Mouse (Mus musculus) kidney, adult 2 months (tissue): ENCODE data around the gene Ppp1r27. TPM values are rescaled to one million over a fixed set of nuclear protein-coding genes. Genes with fewer than 3 reads are reported as not detected.

Experiments used
- DNase-seq: peaks from one replicate; pipeline ENCODE4 v3.0.0; 2021
- H3K27ac ChIP-seq: fragments of 200-500 bp; 2 replicates; pipeline ENCODE4 v1.5.1; 2012; ENCODE audit warnings: low read depth, low read length, control low read depth, inconsistent platforms; ENCODE audit not compliant: insufficient read depth
- H3K27me3 ChIP-seq: fragments of 200-500 bp; replicated peaks from 2 replicates; pipeline ENCODE4 v1.6.1; 2012; ENCODE audit warnings: mild to moderate bottlenecking, moderate library complexity, low read length, inconsistent platforms; ENCODE audit not compliant: control insufficient read depth, insufficient read depth
- H3K36me3 ChIP-seq: fragments of 200-500 bp; 2 replicates; pipeline ENCODE4 v1.6.1; 2012; ENCODE audit warnings: mild to moderate bottlenecking, moderate library complexity, low read length, inconsistent platforms; ENCODE audit not compliant: control insufficient read depth, insufficient read depth
- H3K4me1 ChIP-seq: fragments of 200-500 bp; 2 replicates; pipeline ENCODE4 v1.6.1; 2011; ENCODE audit warnings: low read length; ENCODE audit not compliant: control insufficient read depth, insufficient read depth
- H3K4me3 ChIP-seq: fragments of 200-500 bp; 2 replicates; pipeline ENCODE4 v1.5.1; 2011; ENCODE audit warnings: mild to moderate bottlenecking, low read depth, low read length, control low read depth; ENCODE audit not compliant: insufficient read depth
- CTCF ChIP-seq: fragments of 200-500 bp; conservative IDR thresholded peaks from 2 replicates; pipeline ENCODE4 v1.5.1; 2011; ENCODE audit warnings: low read depth, mild to moderate bottlenecking, control low read depth, low read length, moderate library complexity, mixed read lengths; ENCODE audit not compliant: insufficient read depth, insufficient read length
- POLR2A ChIP-seq: fragments of 200-500 bp; IDR thresholded peaks from one replicate; pipeline ENCODE4 v1.6.1; 2011; ENCODE audit warnings: low read depth, low read length, control low read depth
- WGBS: fragments of 180-500 bp; shearing (Covaris S2); methylation state at CpG from one replicate; pipeline ENCODE4 v1.1.7; 2018; 5-methylcytosine and 5-hydroxymethylcytosine counted together
- polyA plus RNA-seq: library from polyadenylated mRNA; depleted of rRNA; stranded (reverse); fragments of >200 nt; gene quantifications from 2 replicates; pipeline ENCODE4 v1.2.3, GENCODE M21; 2012

The Ppp1r27 gene
- polyA plus RNA-seq, 1 experiment = 9.5 TPM

DNA sequence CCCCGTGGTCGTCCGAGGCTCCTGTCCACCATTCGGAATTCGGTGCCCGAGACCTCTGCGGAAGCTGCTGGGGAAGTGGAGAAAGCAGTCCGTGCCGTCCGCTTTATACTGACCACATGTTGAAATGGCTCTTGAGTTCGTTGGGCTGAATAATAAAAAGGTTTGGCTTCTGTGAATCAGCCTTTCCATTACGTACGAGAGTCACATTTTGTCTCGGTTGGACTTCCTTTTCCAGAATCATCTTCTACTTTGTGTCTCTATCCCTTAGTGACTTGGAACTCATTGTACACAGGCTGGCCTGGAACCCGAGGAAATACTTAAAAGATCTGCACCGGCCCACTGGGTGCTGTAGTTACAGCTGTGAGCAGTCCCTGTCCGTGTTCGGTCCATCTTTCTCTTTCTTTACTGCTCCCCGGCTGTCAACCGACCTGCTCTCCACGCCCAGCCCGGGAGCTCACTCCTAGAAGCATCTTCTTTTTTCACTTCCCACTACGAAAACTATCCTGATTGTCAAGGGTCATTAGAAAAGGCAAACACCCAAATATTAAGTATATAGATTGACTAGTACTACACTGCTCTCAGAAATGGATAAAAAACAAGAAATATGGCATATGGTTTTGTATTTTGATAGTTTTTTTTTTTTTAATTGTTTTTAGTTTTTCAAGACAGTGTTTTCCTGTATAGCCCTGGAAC, 22.8 kb upstream of the Ppp1r27 start:
- TF ChIP-seq CTCF = no peak
- TF ChIP-seq POLR2A = no peak
- H3K27me3 ChIP-seq = no peaks in the 10 kb centered on the region
- peaks cover 27% of the 10 kb centered on the region for H3K4me1 ChIP-seq
- H3K36me3 ChIP-seq = peaks cover 2% of the 10 kb centered on the region
- peak overlapping the region; percentile 80 for H3K27ac ChIP-seq
- WGBS = under 1% methylated on average over 23 of the region's 23 CpGs
- DNase-seq = no peak
- H3K4me3 ChIP-seq = peak overlapping the region; percentile 77

DNA sequence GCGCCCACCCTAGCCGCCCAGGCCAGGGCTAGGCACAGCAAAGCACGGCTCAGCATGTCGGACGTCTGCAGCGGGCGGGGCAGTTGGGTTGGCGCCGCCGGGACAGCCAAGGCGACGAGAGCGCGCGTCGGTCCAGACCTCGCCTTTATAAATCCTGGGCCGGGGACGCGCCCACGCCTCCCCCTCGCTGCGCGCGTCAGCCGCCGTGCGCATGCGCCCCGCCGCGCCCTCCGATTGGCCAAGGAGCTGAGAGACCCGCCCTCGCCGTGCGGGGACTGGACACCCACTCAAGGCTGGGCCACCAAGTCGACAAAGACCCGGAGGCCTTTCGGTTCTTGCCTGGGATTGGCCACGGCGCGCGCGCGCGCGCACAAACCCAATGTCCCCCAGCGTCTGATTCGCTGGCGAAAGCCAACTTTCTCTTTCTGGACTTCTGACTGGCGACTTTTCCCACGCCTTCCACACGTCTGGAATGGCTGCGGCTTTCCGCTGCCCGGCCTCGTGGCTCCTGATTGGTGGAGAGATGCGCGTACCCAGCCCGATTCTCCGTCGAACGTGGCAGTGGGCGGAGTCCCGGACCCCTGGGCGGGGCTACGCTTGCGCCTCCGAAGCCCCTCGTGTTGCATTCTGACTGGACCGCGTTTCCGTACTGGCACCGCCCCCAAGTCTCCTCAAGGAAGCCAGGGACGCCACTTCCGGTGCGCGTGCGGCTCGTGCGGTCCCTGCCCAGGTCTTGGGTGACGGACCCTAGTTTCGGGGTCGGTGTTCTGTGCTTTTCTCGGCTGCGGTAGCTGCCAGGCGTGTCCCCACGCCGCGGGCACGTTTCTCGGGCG, 22.0 kb upstream of the Ppp1r27 start, which contains the start of gene P4hb:
Gene P4hb, minus strand, starts transcription at position 502 of the 833 bp plus-strand sequence.
- under 1% methylated on average over 94 of the region's 94 CpGs for WGBS
- Histone ChIP-seq H3K27me3 (no peaks in the 10 kb centered on the region), H3K27ac (peak within 1 kb of the TSS; percentile 81), H3K4me3 (peak within 1 kb of the TSS; percentile 85), H3K36me3 (peaks cover 3% of the 10 kb centered on the region; the same call in 1 of the 2 replicates), H3K4me1 (peaks cover 21% of the 10 kb centered on the region; the same call in 1 of the 2 replicates)
- peak; percentile 100 for DNase-seq
- TF ChIP-seq POLR2A (peak; percentile 96), CTCF (0 out of 2 replicates have a peak, but pooled peaks have one; percentile 7)

DNA sequence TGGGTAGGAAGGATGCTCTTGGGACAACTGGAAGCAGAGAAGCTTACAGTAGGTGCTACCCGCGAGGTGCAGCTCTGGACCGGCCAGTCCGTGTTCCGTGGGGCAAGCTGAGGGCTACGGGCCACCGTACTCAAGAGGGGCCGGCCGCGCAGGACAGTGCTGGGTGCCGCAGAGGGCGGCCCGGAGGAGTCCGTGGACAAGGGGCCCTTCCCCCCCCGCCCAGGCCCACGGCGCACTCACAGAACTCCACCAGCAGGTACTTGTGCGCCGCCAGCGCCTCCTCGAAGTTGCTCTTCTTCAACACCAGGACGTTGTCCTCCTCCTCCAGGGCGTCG, 21.5 kb upstream of the Ppp1r27 start:
- no peak for DNase-seq
- under 1% methylated on average over 24 of the region's 24 CpGs for WGBS
- peak overlapping the region; percentile 85 for H3K4me3 ChIP-seq
- H3K27me3 ChIP-seq = no peaks in the 10 kb centered on the region
- peaks cover 3% of the 10 kb centered on the region for H3K36me3 ChIP-seq
- H3K27ac ChIP-seq = peak overlapping the region; percentile 81
- H3K4me1 ChIP-seq = peaks cover 16% of the 10 kb centered on the region; the same call in 1 of the 2 replicates
- TF ChIP-seq POLR2A (no peak), CTCF (no peak)

DNA sequence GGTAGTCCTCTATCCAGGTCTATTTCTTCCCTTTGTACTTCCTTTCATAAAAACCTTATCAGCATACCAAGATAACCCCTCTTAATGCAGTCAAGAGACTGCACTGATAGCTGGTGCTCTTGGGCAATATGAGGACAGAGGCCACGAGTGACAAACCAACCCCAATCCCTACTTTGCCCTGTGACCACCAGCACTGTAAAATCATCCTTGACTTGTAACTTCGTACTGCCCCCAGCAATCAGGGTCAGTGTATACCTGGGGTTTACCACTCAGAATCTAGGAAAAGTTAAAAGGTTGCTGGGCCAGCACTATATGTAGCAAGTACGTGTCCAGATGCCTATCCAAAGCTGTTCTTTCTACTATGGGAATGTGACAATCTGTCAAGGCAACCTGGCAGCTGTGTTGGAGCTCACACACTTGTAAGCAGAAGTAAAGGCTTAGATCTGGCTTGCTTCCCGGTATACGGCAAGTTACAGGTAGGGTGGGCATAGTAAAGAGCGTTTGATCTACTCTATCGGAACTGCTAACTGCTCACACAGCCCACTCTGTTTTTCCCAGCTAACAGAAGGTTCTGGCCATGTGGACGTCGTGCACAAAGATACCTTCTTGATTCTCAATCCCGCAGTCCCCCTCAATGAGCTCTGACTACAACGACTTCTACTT, 21.0 kb upstream of the Ppp1r27 start:
- 3% methylated on average over 11 of the region's 11 CpGs for WGBS
- peak overlapping the region; percentile 85 for H3K4me3 ChIP-seq
- TF ChIP-seq CTCF = no peak
- no peak for TF ChIP-seq POLR2A
- H3K27me3 ChIP-seq = no peaks in the 10 kb centered on the region
- peaks cover 12% of the 10 kb centered on the region; the same call in 1 of the 2 replicates for H3K4me1 ChIP-seq
- peak overlapping the region; percentile 81; the same call in 1 of the 2 replicates for H3K27ac ChIP-seq
- DNase-seq = no peak
- H3K36me3 ChIP-seq = peaks cover 4% of the 10 kb centered on the region

DNA sequence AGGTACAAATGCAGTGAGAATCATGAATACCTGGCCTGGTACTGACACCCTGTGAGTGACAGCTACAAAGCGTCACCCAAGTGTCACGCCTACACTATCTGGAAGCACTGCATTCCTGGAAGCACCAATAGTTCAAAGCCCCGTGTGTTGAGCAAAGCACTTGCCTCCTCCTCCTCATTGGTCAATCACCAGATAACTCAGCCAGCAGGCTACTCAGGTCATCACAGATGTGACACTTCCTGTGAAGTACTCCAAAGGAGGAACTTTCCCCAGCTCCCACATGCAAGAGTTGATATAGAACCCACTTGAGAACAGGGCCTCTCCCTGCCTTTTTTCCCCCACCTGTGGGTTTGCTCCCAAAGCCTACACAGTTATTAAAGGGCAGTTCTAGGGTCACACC, 20.2 kb upstream of the Ppp1r27 start:
- TF ChIP-seq CTCF (no peak), POLR2A (no peak)
- no peak for DNase-seq
- Histone ChIP-seq H3K4me3 (no peak overlapping the region), H3K36me3 (peaks cover 6% of the 10 kb centered on the region), H3K27me3 (no peaks in the 10 kb centered on the region), H3K27ac (no peak overlapping the region), H3K4me1 (peaks cover 8% of the 10 kb centered on the region; the same call in 1 of the 2 replicates)
- 56% methylated on average over 3 of the region's 3 CpGs for WGBS

DNA sequence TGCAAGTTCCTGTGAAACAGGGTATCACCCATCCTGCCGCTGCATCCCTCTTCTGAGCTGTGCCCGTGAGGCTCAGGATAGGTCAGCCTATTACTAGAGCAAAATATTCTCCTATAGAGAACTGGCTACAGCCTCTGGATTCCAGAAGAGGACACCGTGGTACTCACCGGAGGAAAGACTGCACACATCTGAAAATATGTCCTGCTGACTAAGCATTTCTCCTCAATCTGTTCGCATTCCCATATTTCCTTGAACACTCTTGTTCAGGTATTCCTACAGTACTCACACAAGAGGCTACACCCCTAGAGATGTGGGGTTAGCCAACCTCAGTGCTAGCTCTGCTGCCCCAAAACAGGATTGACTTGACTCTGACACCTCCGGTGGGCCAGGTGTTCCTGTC, 17.4 kb upstream of the Ppp1r27 start:
- Histone ChIP-seq H3K4me1 (peaks cover 8% of the 10 kb centered on the region; the same call in 1 of the 2 replicates), H3K27me3 (no peaks in the 10 kb centered on the region), H3K4me3 (no peak overlapping the region), H3K27ac (no peak overlapping the region), H3K36me3 (peaks cover 6% of the 10 kb centered on the region)
- TF ChIP-seq CTCF = no peak
- TF ChIP-seq POLR2A = no peak
- DNase-seq = no peak
- 75% methylated on average over 6 of the region's 6 CpGs for WGBS
